Mouse (Mus musculus): Measurements from ENCODE around the gene Sdk1.

The Sdk1 gene

DNA sequence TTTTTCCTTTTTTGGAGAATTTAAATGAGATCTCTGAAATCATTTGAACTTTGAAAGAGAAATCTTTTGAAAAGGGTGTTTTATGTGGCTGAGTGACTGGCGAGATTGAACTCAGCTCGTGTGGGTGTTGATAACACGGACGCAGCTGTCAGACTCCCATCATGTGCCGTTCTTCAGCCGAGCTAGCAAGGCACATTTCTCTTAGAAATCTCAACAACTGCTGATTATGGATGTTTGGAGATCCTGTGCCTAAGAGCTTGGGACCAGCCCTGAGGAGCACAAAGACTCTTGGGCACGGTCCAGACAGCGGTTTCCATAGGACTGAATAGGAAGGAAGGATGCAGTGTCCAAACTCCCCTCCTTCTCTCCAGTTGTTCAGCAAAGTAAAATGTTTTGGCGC, 648.5 kb downstream of the Sdk1 start:
- DNase-seq (ENCODE audit: low spot score in 2 of 2), result no peak

- DNase-seq (ENCODE audit: low spot score in 2 of 2), result no peak
Measured at GRCm38 (mm10) chr5:141896402-141896801, 655.1 kb downstream of the Sdk1 start.

- DNase-seq (ENCODE audit: low spot score in 2 of 2), result no peak
Measured at GRCm38 (mm10) chr5:141897481-141897880, 656.2 kb downstream of the Sdk1 start.

- peak; percentile 24 to 33 for DNase-seq (ENCODE audit: low spot score in 2 of 2)
Measured at GRCm38 (mm10) chr5:141899751-141900150, 658.5 kb downstream of the Sdk1 start.

GRCm38 (mm10) chr5:141902544-141903250, 661.4 kb downstream of the Sdk1 start:
- peak; percentile 17 to 31 for DNase-seq (ENCODE audit: low spot score in 2 of 2)

DNA sequence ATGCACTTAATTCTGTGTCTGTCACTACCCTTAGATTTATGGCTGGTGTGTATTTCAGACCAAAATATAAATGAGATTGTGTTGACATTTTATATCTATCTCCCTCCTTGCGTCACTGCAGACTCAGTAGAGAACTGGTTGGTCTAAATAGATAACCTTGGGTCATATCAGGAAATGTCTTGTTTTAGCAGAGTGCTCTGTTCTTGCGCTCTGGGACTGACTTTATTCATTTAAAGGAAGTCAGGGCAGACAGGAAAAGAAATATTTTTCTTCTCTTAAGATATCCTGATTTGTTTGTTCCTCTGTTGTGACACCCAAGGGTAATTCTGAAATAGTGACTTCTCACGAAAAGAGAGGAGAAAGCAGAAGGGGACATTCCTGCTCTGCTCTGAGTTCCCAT, 669.2 kb downstream of the Sdk1 start:
- DNase-seq (ENCODE audit: low spot score in 2 of 2), result no peak

GRCm38 (mm10) chr5:141910886-141911285, 669.6 kb downstream of the Sdk1 start:
- no peak for DNase-seq (ENCODE audit: low spot score in 2 of 2)

GRCm38 (mm10) chr5:141912881-141913280, 671.6 kb downstream of the Sdk1 start:
- no peak for DNase-seq (ENCODE audit: low spot score in 2 of 2)

DNA sequence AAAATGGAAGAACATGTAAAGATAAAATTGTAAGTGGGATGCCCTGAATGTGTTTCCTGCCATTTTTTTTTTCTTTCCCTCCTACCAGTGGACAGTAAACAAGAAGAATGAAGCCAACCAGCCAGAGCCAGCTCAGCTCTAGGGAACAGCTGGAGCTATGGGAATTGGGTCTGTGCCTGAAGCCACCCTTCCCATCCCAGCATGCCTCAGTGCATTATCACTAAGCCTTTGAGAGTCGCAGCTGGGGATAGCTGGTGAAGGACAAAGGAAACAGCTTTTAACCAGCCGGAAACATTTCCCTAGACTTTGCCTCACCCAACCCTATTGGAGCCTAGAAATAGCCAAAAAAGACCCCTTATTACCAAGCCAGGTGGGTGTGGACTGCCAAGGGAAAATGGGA, 675.7 kb downstream of the Sdk1 start:
- DNase-seq (ENCODE audit: low spot score in 2 of 2), result peak; percentile 51 to 55

DNA sequence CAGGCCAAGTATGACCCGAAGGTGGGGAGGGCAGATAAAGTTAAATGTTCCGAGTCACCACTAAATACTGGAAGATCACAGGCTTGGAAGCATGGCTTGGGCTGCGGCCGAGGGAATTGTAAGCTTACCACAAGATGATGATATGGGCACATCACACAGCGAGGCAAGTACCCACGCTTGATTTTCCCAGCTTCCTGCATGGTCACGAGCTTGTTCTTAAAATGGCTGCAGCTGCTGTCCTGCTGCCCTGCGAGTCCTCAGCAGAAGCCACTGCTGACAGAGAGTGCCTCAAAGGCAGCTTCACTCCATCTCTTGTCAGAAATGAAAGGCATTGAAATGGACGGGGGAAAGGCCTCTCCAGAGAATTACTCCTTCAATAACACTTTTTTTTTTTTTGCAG, 697.7 kb downstream of the Sdk1 start:
- DNase-seq (ENCODE audit: low spot score in 2 of 2), result no peak

- DNase-seq (ENCODE audit: low spot score in 2 of 2), result no peak
Measured at GRCm38 (mm10) chr5:141940636-141941035, 699.3 kb downstream of the Sdk1 start.

DNA sequence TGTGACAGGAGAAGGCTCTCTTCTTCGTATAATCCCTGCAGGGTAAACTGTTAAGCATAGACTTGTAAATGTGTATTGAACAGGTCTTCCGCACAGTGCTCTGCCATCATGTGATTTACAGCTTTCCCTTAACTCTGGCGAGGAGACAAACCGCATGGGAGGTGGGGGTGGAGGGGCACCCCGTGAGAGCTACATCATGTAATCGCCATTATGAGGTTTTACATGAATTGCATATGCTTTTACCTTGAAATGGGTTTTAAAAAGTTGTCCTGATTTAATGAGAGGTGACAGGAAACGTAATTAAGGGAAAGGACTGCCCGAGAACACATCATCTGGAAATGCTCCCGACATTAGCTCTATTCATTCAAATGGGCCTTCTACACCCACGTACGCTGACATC, 709.5 kb downstream of the Sdk1 start:
- no peak for DNase-seq (ENCODE audit: low spot score in 2 of 2)

DNA sequence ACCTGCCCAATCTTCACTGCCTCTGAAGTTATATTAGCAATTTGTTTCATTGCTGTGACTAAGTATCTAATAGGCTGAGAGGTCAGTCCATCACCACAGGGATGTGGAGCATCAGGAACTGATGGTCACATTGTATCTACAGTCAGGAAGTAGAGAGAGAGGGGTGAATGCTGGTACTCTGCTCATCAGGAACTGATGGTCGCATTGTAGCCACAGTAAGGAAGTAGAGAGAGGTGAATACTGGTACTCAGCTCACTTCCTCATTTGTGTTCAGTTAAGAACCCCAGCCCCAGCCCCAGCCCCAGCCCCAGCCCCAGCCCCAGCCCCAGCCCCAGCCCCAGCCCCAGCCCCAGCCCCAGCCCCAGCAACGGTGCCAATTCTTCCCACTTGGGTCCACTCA, 711.0 kb downstream of the Sdk1 start:
- no peak for DNase-seq (ENCODE audit: low spot score in 2 of 2)

DNA sequence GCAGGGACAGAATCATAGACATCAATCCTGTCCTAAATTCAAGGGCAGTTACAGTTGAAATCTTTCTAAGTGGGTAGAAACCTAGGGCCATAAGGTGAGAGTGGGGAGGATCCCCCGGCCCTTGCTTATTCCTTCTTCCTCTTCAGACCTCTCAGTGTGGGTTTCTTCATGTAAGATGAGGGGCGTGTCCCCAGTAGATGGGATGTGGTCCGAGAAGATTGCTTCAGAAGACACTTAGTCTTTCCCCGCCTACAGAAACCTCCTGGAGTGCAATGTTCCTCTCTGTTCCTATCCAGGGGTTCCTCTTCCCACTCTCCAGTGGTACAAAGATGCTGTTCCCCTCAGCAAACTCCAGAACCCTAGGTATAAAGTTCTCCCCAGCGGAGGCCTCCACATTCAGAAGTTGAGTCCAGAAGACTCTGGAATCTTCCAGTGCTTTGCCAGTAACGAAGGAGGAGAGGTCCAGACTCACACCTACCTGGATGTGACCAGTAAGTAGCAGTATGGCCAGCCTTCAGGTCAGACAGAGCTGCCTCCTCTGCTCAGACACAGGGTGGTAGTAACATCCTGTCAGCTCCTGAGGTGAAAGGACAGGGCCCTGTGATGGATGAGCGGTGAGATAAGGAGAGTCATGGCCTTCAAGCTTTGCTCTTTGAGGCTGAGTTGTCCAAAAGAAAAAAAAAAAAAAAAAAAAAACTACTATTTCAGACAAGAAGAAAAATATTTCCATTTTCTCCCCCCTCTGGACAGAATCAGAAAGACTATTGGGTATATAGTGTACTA, 711.6 kb downstream of the Sdk1 start:
- DNase-seq (ENCODE audit: low spot score in 2 of 2), result no peak

- no peak for DNase-seq (ENCODE audit: low spot score in 2 of 2)
Measured at GRCm38 (mm10) chr5:141971071-141971470, 729.8 kb downstream of the Sdk1 start.

GRCm38 (mm10) chr5:141979511-141979910, 738.2 kb downstream of the Sdk1 start:
- DNase-seq (ENCODE audit: low spot score in 2 of 2), result no peak

GRCm38 (mm10) chr5:141980746-141981145, 739.5 kb downstream of the Sdk1 start:
- DNase-seq (ENCODE audit: low spot score in 2 of 2), result no peak

DNA sequence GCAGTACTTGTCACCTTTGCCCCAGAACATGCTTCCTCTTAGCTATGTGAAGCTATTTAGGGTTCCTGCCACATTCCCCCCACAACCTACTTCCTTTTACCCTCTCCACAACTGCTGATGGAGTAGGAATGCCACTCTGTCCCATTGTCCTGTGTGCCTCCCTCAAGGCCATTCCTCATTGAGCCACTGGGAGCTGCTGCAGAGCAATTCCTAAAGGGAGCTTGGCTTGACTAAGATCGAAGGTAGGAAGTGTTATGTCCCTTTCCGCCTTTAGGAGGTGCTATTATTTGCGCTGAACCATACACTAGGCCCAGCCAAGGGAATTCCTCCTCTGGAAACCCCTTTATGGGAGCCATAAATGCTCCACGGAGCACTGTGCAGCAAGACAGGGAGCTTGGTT, 743.0 kb downstream of the Sdk1 start:
- no peak for DNase-seq (ENCODE audit: low spot score in 2 of 2)

DNA sequence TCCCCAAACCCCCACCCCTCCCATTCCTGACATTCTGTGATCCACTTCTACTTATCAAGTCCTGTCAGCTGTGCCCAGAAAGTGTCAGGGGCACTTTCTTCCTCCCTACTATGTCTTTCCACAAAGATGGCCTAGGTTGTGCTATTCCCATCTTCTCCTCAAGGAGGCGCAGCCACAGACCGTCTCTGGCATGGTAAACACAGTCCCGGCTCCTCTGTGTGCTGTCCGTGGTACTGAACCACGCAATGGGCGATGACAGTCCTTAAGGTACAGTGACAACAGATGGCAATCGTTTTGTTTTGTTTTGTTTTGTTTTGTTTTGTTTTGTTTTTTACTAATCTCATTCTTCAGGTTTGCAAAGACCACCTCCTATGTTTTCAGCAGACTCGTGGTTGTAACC, 743.7 kb downstream of the Sdk1 start:
- peak; percentile 17 to 28 for DNase-seq (ENCODE audit: low spot score in 2 of 2)

DNA sequence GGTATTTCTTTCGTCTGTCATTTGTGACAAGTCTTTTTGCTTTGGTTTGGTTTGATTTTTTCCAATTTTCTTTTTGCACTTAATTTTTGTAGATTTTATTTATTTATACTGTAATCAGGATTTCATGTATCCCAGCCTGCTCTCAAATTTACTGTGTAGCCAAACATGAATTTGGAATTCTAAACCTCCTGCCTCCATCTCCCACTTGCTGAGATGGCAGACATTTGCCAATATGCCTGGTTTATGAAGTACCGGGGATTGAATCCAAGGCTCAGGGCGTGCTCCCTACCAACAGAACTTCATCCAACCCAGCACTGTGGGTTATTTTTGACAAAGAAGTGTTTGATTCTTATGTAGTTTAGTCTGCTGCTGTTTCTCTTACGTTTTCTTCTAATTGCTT, 744.3 kb downstream of the Sdk1 start:
- DNase-seq (ENCODE audit: low spot score in 2 of 2), result no peak

- no peak for DNase-seq (ENCODE audit: low spot score in 2 of 2)
Measured at GRCm38 (mm10) chr5:141987287-141987799, 746.1 kb downstream of the Sdk1 start.

- no peak for DNase-seq (ENCODE audit: low spot score in 2 of 2)
Measured at GRCm38 (mm10) chr5:141988685-141989084, 747.4 kb downstream of the Sdk1 start.

DNA sequence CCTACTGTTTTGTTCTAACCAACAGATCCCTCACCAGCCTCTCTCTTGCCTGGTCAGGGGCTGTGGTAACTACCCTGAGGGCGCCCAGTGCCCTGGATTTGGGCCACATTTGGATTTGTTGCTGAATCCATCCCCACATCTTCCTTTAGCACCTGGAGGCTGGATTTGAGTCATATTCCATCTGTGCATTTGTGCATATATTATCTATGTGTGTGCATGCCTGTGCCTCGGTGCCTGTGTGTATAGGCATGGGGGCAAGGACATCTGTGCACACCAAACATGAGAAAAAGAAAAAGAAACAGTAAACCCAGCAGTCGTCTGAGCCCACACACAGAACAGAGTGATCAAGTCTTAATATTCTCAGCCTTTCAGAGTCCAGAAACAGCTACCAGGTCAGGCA, 752.9 kb downstream of the Sdk1 start:
- no peak for DNase-seq (ENCODE audit: low spot score in 2 of 2)
